Mouse (Mus musculus): ENCODE data around the gene Cttnbp2nl. TPM values are rescaled to one million over a fixed set of nuclear protein-coding genes. Genes with fewer than 3 reads are reported as not detected.

Gene Cttnbp2nl
- polyA plus RNA-seq, 1 experiment from 2014 or later = 62.6 TPM

- Histone ChIP-seq H3K27me3 (replicated peaks; ENCODE audit: control insufficient read depth, insufficient read depth, low read length) (no peaks in the 10 kb centered on the region), H3K9ac (replicated peaks; ENCODE audit: low read depth, low read length) (no peak overlapping the region), H3K4me1 (replicated peaks; ENCODE audit: control insufficient read depth, insufficient read depth, low read length) (no peaks in the 10 kb centered on the region), H3K9me3 (ENCODE audit: control insufficient read depth, low read length) (no peaks in the 10 kb centered on the region), H3K4me3 (replicated peaks; ENCODE audit: low read length) (no peak overlapping the region), H3K27ac (ENCODE audit: low read length) (no peak overlapping the region), H3K4me2 (ENCODE audit: low read length) (no peak overlapping the region), H3K36me3 (ENCODE audit: control insufficient read depth, insufficient read depth) (peaks cover 6% of the 10 kb centered on the region; the same call in 1 of the 2 replicates)
- no peak for ATAC-seq
- 92% methylated on average over 22 of the region's 23 CpGs for WGBS
Measured at GRCm38 (mm10) chr3:104952891-104953670, 99.9 kb downstream of the Cttnbp2nl start.

Other genes starting within 250 kb of the Cttnbp2nl start
- 7.5 and 8.7 TPM in 2 replicates for gene Mov10, start 234.6 kb downstream of the Cttnbp2nl start, polyA plus RNA-seq (2015; fragmentation: Nextera tagmentation; extraction: Ambion mirVana)
- 37.4 and 42.8 TPM in 2 replicates for gene St7l, start 189.1 kb downstream of the Cttnbp2nl start, polyA plus RNA-seq (2015; fragmentation: Nextera tagmentation; extraction: Ambion mirVana)
- gene Capza1, start 188.6 kb downstream of the Cttnbp2nl start, polyA plus RNA-seq (2015; fragmentation: Nextera tagmentation; extraction: Ambion mirVana) = 169 and 183 TPM in 2 replicates
- gene Wnt2b, start 91.2 kb downstream of the Cttnbp2nl start, polyA plus RNA-seq (2015; fragmentation: Nextera tagmentation; extraction: Ambion mirVana) = 0.46 and 0.56 TPM in 2 replicates
- not detected in 2 replicates for gene 4930564D02Rik, start 13.7 kb upstream of the Cttnbp2nl start, polyA plus RNA-seq (2015; fragmentation: Nextera tagmentation; extraction: Ambion mirVana)